Mouse (Mus musculus): Measurements from ENCODE around the gene Kmt2c.
"Not testable (repeated sequence)": the region's sequence is repeated elsewhere in the genome, so short reads cannot be mapped to it uniquely, and the experiment has no call there.

Gene Kmt2c

DNA sequence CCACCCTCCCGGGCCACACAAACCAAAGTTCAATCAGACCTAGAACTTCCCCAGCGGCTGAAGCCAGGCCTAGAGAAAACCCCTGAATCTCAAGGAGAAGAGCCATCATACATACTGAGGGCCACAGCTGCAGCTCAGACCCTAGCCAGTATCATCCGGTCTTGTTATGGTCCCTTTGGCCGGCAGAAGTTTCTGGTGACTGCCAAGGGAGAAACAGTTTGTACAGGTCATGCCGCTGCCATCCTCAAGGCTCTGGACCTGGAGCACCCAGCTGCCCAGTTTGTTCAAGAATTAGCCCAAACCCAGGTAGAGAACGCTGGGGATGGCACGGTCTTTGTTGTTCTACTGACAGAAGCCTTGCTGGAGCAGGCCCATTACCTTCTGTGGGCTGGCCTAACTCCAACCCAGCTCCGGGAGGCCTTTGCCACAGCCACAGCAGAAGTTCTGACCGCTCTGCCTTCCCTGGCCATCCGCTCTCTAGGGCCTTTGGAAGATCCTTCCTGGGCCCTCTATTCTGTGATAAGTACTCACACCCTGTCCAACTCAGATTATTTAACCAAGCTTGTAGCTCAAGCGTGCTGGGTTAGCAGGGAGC lies 17.8 kb upstream of the Kmt2c start:
- no peak for DNase-seq (ENCODE audit: extremely low read depth, insufficient read length, low spot score)

DNA sequence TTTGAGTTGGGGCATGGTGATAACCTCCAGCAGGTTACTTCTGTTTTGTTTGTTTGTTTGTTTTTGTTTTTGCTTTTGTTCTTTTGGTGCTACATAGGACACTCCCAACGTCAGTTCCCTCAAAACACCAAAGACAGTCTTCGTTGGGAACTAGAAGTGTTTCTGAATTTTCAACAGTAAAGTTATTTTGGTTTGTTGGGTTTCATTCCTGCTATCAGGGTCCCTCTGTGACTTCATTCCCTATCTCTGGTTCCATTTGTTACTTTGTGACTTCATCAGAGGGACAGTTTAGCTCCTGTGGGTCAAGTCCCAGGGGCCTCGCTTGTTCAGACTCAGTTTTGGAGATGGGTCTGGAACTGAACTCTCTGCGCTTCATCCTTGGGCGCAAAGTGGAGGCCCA lies 17.2 kb upstream of the Kmt2c start, which contains the start of gene Cct8l1:
TSS of gene Cct8l1 (plus strand) at position 301 of the 400 bp plus-strand sequence.
- DNase-seq (ENCODE audit: extremely low read depth, insufficient read length, low spot score), result no peak

DNA sequence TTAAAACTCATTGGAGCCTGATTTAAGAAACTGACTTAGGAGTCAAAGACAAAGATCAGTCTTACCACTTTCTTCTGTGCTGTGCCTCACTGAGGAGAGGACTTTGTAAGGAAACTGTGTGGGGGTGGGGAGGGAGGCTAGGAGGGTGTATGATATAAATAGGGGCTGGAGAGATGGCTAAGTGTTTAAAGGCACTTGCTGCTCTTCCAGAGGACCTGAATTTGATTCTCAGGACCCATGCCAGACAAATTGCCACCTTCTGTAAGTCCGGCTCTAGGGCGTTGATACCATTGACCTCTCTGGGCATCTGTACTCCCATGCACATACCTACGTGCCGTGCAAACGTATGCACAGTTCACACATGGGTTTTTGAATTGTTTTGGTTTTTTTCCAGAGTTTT lies 7.5 kb upstream of the Kmt2c start:
- DNase-seq (ENCODE audit: extremely low read depth, insufficient read length, low spot score), result no peak

DNA sequence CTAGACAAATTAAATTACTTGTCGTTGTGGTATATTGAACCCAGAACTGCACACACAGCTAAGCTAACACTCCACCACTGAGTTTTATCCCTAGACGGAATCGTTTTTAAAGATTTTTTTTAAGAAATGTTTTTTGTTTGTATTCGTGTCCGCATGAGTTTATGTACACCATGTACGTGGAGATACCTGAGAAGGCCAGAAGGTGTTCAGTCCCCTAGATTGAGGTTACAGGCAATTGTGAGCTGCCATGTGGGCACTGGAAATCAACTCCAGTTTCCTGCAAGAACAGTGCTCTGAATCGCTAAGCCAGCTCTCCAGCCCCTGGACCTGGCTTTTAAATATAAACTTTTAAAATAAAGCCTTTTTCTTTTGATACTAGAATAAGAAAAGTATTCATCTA lies 2.1 kb upstream of the Kmt2c start:
- no peak for DNase-seq (ENCODE audit: extremely low read depth, insufficient read length, low spot score)

DNA sequence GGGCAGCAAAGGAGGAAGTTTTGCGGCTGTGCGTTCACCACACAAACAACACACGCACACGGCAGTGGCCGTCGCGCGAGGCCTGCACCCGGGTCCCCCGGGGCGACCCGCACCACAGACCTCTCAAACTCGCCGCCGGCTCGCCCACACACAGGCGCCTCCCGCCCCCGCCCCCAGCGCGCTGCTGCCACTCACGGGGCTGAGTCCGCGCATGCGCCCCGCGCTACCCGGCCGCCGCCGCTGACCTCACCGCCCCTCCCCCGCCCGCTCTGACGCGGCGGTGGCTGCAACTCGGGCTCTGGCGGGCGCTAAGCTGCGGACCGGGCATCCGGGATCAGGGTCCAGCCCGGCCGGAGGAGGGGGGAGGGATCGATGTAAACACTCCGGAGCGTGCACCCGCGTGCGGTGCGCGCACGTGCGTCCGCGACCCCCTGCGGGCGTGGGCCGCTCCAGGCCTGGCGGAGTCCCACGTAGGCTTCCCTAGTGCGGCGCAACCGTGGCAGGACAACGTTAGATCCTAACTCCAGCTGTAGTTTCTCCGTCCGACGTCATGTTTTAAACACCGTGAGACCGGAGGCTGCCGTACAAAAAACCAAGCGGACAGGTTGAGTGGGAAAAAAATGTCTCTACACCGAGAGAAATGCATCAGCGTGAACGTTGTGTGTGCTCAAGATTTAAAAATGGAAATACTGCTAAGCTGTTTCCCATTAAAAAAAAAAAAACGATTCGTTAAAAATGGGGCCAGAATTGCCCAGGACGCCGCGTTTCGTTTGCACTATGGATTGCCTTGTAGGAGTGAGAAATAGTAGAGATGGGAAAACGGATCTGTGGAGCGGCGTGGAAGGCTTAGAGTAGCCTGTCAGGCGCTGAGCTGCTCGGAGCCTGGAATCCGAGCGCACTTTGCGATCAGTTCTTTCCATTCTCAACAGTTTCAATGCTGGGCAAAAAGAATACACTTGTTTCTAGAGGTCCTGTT lies 1.1 kb upstream of the Kmt2c start:
- peak; percentile 95 for DNase-seq (ENCODE audit: extremely low read depth, insufficient read length, low spot score)

DNA sequence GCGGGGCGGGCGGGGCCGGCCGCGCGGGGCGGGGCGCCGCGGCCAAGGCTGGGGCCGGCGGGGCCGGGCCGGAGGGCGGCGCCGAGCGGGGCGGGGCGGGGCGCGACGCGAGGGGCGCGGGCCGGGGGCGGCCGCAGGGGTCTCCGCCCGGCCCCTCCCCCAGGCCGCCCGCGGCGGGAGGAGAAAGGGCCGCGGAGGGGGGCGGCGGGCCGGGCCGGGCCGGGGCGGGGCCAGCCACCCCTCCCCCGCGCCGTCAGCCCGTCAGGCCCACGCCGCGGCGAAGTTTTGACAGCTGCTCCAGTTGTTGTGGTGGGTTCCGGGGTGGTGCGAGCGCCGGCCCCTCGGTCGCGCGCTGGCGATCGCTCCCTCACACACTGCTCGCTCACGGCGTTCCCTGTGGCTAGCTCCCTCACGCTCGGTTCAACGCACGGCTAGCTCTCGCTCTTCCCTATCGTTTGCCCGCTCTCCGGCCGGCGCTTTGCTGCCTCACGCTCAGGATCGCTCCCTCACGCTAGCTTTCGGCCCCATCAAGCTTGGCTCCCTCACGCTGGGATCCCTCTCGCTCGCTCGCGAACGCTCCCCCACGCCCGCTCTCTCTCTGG lies 339 bp upstream of the Kmt2c start:
- DNase-seq (ENCODE audit: extremely low read depth, insufficient read length, low spot score), result peak; percentile 86

DNA sequence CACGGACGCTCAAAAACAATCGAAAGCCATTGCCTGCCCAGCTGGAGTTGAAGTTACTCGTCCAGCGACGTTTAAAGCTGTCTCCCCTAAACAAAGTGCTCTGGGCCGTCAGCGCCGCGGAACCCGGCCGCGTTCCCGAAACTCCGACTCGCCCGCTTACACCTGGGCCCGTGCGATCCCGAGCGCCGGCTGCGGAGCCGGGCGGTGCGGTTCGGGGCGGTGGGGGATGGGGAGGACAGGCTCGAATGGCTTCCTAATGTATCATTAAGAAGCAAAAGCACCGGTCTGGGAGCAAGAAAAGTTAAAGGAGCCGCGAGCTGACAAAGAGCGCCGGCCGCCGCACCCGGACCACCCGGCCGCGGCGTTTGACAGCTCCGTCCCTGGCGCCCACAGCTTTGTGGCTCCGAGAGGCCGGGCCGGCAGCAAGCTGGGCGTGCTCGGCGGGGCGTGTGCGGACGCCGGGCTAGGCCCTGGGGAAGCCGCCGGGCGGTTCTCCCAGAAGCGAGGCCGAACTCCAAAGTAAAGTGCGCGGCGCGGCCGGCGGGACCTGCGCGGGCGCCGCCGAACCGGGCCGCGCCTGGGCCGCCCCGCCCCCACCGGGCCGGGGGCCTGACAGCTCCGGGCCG lies 750 bp downstream of the Kmt2c start:
- peak; percentile 66 for DNase-seq (ENCODE audit: extremely low read depth, insufficient read length, low spot score)

DNA sequence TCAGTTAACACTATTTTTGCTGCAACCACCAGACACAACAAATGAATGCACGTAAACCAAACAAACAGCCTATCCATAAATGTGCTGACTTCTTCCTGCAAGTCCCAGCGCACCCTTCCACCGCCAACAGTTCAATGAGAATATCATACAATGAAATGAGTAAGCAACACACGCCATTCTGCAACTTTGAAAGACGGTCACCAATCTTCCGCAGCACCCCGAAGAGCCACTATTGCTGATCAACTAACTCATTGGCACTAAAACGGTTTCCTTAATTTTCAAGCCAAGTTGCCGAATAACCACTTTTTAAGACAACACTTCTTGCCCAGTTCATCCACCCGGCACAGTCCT lies 1.2 kb downstream of the Kmt2c start:
- DNase-seq (ENCODE audit: extremely low read depth, insufficient read length, low spot score), result no peak

DNA sequence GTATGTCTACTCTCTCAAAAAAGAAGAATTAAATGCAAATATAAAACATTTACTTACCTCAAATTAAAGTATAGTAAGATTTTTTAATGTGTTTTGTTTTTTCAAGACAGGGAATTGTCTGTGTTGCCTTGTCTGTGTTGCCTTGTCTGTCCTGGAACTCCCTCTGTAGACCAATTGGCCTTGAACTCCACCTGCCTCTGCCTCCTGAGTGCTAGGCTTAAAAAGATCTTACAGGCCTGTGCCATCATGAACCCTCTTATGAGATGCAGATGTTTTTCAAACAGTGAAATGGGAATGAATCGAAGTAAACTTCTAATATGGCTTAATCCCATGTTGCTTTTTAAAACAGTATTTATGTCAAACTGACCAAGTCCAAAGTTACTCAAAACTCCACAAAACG lies 1.9 kb downstream of the Kmt2c start:
- no peak for DNase-seq (ENCODE audit: extremely low read depth, insufficient read length, low spot score)

DNA sequence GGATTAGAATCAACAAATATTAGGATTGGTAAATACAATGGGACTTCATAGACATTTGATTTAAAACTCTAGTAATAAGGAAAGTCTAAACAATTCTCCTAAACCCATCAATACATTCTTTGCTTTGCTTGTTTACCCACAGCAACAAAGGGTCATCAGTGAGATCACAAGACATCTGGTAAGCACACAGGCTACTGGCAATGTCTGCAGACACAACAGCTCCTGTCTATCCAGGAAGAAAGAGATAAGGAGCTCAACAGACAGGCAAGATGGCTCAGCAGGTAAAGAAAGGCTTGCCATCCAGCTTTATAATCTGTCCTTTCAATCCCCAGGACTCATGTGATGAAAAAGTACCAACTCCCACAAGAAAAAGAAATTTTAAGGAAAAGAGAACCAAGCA lies 19.7 kb downstream of the Kmt2c start:
- no peak for DNase-seq (ENCODE audit: extremely low read depth, insufficient read length, low spot score)

DNA sequence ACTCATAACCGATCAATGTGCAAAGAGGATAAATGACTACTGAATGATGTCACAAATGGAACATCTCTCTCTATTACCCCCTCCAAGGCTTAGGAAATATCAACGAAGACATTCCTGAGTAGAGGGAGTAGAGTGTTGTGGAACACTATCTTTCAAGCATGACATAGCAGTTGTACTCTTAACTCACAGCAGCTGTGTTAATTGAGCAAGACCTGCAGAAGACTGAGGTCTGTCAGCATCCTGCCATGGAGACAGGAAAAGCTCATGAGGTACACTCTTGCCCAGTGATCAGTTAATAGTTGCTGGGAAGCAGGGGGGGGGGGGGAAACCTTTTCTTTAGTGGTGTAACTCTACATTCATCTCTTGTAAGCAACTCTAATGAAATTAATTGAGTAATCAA lies 22.8 kb downstream of the Kmt2c start:
- DNase-seq (ENCODE audit: extremely low read depth, insufficient read length, low spot score), result no peak

DNA sequence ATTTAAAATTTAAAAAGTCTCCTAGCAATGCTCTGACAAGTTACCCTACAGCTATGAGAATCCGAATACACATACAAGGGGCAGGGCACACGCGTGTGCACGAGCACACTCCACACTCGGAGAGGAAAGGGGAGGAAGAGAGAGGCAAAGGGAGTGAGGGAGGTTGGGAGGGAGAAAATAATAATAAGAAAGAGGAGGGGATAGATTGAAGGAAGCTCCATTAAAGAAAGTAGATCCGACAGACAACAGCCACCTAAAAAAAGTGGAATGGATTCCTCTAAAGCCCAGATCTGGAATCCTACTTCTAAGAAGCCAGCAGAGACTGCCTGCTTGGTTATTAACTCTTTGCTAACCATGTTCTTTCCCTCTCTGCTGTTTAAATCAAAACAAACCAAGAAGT lies 26.5 kb downstream of the Kmt2c start:
- no peak for DNase-seq (ENCODE audit: extremely low read depth, insufficient read length, low spot score)

DNA sequence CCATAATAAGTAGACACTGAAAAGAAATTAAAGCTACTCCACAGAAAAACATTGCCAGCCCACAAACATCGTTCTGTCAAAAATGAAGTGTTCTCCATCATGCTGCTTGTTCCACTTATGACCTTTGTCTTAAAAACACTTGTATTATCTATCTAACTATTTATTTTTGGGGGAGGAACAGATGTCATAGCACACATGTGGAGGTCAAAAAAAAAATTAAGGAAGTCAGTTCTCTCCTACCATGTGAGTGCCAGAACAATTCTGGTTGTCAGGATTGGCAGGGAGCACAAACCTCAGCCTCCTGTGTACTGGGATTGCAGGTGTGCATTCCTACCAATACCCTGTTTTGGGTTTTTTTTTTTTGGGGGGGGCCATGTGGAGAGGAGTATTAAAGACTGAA lies 36.6 kb downstream of the Kmt2c start:
- DNase-seq (ENCODE audit: extremely low read depth, insufficient read length, low spot score), result no peak

DNA sequence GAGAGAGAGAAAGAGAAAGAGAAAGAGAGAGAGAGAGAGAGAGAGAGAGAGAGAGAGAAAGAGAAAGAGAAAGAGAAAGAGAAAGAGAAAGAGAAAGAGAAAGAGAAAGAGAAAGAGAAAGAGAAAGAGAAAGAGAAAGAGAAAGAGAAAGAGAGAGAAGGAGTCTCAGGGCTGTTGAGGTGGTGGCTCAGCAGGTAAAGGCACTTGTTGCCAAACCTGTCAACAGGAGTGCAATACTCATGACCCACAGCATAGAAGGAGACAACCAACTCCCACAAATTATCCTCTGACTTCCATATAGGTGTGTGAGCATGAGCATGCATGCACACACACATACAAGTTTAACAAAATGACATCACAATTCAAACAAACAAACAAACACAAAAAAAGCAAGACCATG lies 43.2 kb downstream of the Kmt2c start:
- not testable (repeated sequence) for DNase-seq (ENCODE audit: extremely low read depth, insufficient read length, low spot score)

DNA sequence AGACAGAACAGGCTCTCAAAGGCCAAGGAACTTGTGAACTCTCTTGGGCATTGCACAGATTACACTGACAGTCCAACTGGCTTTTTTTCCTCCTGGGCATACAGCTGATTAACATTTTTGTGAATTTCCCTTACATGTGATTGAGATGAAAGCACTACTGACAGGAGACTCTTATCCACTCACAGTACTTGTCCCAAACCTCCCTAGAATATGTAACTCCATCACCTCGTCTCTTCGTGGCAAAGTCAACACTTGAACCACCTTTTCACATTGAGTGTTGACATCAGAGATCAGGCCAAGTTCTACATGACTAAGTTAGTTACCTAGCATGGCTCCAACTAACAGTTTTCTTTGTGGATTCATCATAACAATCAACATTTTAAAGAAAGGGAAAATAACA lies 45.9 kb downstream of the Kmt2c start:
- no peak for DNase-seq (ENCODE audit: extremely low read depth, insufficient read length, low spot score)

DNA sequence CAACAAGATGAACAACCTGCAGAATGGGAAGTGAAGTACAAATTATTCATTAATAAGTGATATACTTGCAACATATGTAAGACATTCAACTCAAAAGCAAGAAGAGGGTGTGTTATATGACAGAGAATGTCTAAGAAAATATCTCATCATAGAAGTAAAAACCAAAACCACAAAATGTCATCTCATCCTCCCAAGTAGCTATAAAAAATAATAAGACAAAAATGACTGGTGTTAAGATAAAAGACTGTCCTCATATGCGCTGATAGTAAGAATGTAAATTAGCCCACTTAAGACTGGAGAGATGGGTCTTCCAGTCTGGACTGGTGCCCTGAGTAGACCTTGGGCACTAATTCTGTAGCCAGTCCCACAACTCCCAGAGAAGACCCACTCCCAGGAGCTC lies 61.1 kb downstream of the Kmt2c start:
- DNase-seq (ENCODE audit: extremely low read depth, insufficient read length, low spot score), result no peak

DNA sequence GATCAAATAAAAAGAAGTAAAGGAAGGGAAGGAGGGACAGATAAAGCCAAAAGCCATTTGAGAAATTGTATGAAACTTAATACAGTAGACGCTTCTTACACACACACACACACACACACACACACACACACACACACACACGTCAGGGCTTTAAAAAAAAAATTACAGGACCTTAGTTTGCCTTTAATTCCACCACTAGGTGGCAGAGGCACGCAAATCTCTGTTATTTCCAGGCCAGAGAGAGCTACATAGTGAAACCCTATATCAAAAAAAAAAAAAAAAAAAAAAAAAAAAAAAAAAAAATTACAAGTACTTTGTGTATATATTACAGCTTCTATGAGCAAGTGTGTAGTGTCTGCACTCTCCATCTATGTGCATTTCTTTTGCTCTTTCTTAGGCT lies 62.5 kb downstream of the Kmt2c start:
- no peak for DNase-seq (ENCODE audit: extremely low read depth, insufficient read length, low spot score)

DNA sequence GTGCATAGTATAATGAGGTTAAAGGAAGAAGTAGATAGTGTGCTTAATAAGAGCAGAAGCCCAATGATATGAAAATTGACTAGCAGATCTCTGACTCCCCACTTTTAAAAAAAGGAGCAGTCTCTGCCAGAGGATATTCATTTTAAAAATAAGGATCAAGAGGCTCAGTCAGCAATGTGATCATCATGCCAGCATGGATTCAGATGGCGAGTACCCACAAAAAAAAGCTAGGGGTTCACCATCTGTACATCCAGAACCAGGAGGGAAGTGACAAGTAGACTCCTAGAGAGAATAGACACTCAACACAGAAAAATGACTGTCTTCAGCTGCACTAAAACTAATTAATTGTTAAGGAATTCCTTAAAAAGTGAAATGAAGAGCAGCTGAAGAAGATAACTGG lies 76.0 kb downstream of the Kmt2c start:
- DNase-seq (ENCODE audit: extremely low read depth, insufficient read length, low spot score), result no peak

DNA sequence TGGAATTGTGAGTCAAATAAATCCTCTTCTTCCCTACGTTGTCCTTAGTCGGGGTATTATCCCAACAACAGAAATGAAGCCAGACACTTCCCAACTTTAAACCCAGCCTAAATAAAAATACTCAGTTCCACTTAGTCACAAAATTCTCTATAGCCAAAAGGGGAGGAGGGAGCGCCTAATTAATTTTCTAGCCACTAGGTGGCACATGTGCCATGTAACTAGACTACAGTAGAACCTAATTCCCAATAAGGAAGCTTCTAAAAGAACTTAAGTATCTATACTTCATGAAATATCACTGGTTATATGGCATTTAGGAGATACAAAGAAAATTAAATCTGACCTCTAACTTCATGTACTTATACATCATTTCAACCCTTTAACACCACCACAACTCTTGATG lies 78.0 kb downstream of the Kmt2c start:
- peak; percentile 13 for DNase-seq (ENCODE audit: extremely low read depth, insufficient read length, low spot score)

DNA sequence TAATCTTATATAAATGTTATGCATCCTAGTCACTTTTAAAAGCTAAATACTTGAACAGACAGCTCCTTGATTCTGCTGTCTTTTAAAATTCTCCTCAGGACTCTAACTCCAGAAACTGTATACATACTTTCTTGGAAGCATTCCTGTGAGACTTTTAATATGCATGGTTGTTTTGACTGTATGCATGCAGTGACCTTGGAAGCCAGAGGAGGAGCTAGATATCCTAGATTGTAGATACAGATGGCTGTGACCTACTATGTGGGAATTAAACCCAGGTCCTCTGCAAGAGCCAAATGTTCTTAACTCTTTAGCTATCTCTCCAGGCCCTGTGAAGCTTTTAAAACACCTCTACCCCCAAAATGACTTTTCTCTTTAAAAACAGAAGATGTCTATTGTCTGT lies 83.2 kb downstream of the Kmt2c start:
- no peak for DNase-seq (ENCODE audit: extremely low read depth, insufficient read length, low spot score)

DNA sequence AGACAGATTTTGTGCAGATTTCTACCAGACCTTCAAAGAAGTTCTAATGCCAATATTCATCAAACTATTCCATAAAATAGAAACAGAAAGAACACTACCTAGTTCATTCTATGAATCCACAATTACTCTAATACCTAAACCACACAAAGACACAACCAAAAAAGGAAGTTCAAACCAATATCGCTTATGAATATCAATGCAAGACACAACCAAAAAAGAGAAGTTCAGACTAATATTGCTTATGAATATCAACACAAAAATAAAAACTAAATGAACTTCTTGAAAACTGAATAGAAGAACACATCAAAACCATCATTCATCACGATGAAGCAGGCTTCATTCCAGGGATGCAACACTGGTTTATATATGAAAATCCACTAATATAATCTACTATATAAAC lies 101.9 kb downstream of the Kmt2c start:
- no peak for DNase-seq (ENCODE audit: extremely low read depth, insufficient read length, low spot score)
